Mouse (Mus musculus) neural tube, embryonic 15.5 days (tissue): Measurements from ENCODE around the gene Rab14. TPM values are rescaled to one million over a fixed set of nuclear protein-coding genes. Genes with fewer than 3 reads are reported as not detected.

Source experiments
- ATAC-seq: fragments of 200-750 bp; cut with Nextera tagmentation; 2 replicates; pipeline ENCODE4 v1.8.0; 2017; ENCODE audit warnings: mild to moderate bottlenecking, moderate TSS enrichment, moderate library complexity; ENCODE audit not compliant: low FRiP score
- H3K27ac ChIP-seq: fragments of 300-500 bp; sonication (generic); replicated peaks from 2 replicates; pipeline ENCODE4 v1.5.1; 2015; ENCODE audit warnings: mild to moderate bottlenecking, inconsistent platforms
- H3K27me3 ChIP-seq: fragments of 300-500 bp; sonication (generic); replicated peaks from 2 replicates; pipeline ENCODE4 v1.6.1; 2015; ENCODE audit warnings: inconsistent platforms
- H3K36me3 ChIP-seq: fragments of 300-500 bp; sonication (generic); 2 replicates; pipeline ENCODE4 v1.6.1; 2015; ENCODE audit warnings: inconsistent platforms
- H3K4me1 ChIP-seq: fragments of 300-500 bp; sonication (generic); 2 replicates; pipeline ENCODE4 v1.6.1; 2015; ENCODE audit warnings: inconsistent platforms
- H3K4me2 ChIP-seq: fragments of 300-500 bp; sonication (generic); 2 replicates; pipeline ENCODE4 v1.6.1; 2015; ENCODE audit warnings: inconsistent platforms, mild to moderate bottlenecking, moderate library complexity
- H3K4me3 ChIP-seq: fragments of 300-500 bp; sonication (generic); replicated peaks from 2 replicates; pipeline ENCODE4 v1.5.1; 2015; ENCODE audit warnings: mild to moderate bottlenecking, inconsistent platforms
- H3K9ac ChIP-seq: fragments of 300-500 bp; sonication (generic); replicated peaks from 2 replicates; pipeline ENCODE4 v1.6.1; 2015; ENCODE audit warnings: mild to moderate bottlenecking, inconsistent platforms
- H3K9me3 ChIP-seq: fragments of 300-500 bp; sonication (generic); replicated peaks from 2 replicates; pipeline ENCODE4 v1.6.1; 2016; ENCODE audit warnings: inconsistent platforms
- WGBS: fragments of 180-500 bp; shearing (Covaris S2); methylation state at CpG from one replicate; pipeline ENCODE4 v1.1.7; 2015; ENCODE audit warnings: mixed read lengths; 5-methylcytosine and 5-hydroxymethylcytosine counted together
- polyA plus RNA-seq: library from polyadenylated mRNA; unstranded; fragments of >200 nt; fragmentation: Nextera tagmentation; extraction: Ambion mirVana; gene quantifications from 2 replicates; pipeline ENCODE4 v1.2.1, GENCODE M21; 2015

The Rab14 gene
- polyA plus RNA-seq, 1 experiment from 2014 or later, result 449 TPM

GRCm38 (mm10) chr2:35169452-35169851 lies 31.5 kb downstream of the Rab14 start:
- Histone ChIP-seq H3K9me3 (no peaks in the 10 kb centered on the region), H3K27ac (no peak overlapping the region), H3K9ac (no peak overlapping the region), H3K36me3 (peaks cover 69% of the 10 kb centered on the region), H3K4me3 (no peak overlapping the region), H3K27me3 (no peaks in the 10 kb centered on the region), H3K4me1 (no peaks in the 10 kb centered on the region), H3K4me2 (no peak overlapping the region)
- ATAC-seq, result no peak
- 93% methylated on average over 2 of the region's 2 CpGs for WGBS

DNA sequence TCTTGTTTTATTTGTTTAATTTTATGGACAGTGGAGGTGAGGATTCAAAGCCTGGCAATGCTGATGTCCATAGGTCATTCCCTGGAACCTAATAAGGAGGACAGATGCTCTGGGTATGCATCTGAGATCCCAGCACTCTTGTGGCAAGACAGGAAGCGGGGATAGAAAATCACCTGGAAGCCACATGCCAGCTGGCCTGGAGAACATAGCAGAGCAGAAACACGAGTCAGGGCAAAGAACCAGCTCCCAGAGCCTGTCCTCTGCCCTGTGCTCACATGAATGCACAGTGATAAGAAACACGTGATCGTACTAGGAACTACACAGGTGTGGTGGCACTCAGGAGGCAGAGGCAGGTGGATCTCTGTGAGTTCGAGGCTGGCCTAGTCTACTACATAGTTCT lies 34.1 kb downstream of the Rab14 start:
- H3K27ac ChIP-seq, result no peak overlapping the region
- H3K4me2 ChIP-seq, result no peak overlapping the region
- no peaks in the 10 kb centered on the region for H3K4me1 ChIP-seq
- no peak overlapping the region for H3K4me3 ChIP-seq
- no peak overlapping the region for H3K9ac ChIP-seq
- whole genome bisulfite sequencing, result 94% methylated on average over 5 of the region's 5 CpGs
- H3K27me3 ChIP-seq, result no peaks in the 10 kb centered on the region
- H3K36me3 ChIP-seq, result peaks cover 67% of the 10 kb centered on the region
- no peaks in the 10 kb centered on the region for H3K9me3 ChIP-seq
- no peak for ATAC-seq

GRCm38 (mm10) chr2:35165416-35165815 lies 35.5 kb downstream of the Rab14 start:
- Histone ChIP-seq H3K4me2 (no peak overlapping the region), H3K9me3 (no peaks in the 10 kb centered on the region), H3K27me3 (no peaks in the 10 kb centered on the region), H3K4me3 (no peak overlapping the region), H3K27ac (no peak overlapping the region), H3K4me1 (no peaks in the 10 kb centered on the region), H3K36me3 (peaks cover 55% of the 10 kb centered on the region), H3K9ac (no peak overlapping the region)
- no peak for ATAC-seq
- 96% methylated on average over 13 of the region's 13 CpGs for WGBS

GRCm38 (mm10) chr2:35163396-35163795 lies 37.5 kb downstream of the Rab14 start:
- Histone ChIP-seq H3K36me3 (peaks cover 46% of the 10 kb centered on the region), H3K27ac (no peak overlapping the region), H3K4me3 (no peak overlapping the region), H3K27me3 (no peaks in the 10 kb centered on the region), H3K4me2 (no peak overlapping the region), H3K9ac (no peak overlapping the region), H3K4me1 (no peaks in the 10 kb centered on the region), H3K9me3 (no peaks in the 10 kb centered on the region)
- 94% methylated on average over 5 of the region's 5 CpGs for WGBS
- ATAC-seq, result no peak

- Histone ChIP-seq H3K9ac (no peak overlapping the region), H3K27ac (no peak overlapping the region), H3K27me3 (no peaks in the 10 kb centered on the region), H3K4me1 (no peaks in the 10 kb centered on the region), H3K9me3 (no peaks in the 10 kb centered on the region), H3K4me2 (no peak overlapping the region), H3K4me3 (no peak overlapping the region), H3K36me3 (peaks cover 45% of the 10 kb centered on the region)
- WGBS, result 89% methylated on average over 4 of the region's 4 CpGs
- no peak for ATAC-seq
Observed at GRCm38 (mm10) chr2:35161846-35162488, 39.0 kb downstream of the Rab14 start.

- 44% methylated on average over 5 of the region's 5 CpGs for WGBS
- no peak overlapping the region for H3K4me2 ChIP-seq
- H3K4me3 ChIP-seq, result no peak overlapping the region
- H3K36me3 ChIP-seq, result peaks cover 39% of the 10 kb centered on the region
- H3K27ac ChIP-seq, result no peak overlapping the region
- no peaks in the 10 kb centered on the region for H3K9me3 ChIP-seq
- no peak overlapping the region for H3K9ac ChIP-seq
- no peak for ATAC-seq
- no peaks in the 10 kb centered on the region for H3K4me1 ChIP-seq
- no peaks in the 10 kb centered on the region for H3K27me3 ChIP-seq
Observed at GRCm38 (mm10) chr2:35160206-35160605, 40.7 kb downstream of the Rab14 start.

DNA sequence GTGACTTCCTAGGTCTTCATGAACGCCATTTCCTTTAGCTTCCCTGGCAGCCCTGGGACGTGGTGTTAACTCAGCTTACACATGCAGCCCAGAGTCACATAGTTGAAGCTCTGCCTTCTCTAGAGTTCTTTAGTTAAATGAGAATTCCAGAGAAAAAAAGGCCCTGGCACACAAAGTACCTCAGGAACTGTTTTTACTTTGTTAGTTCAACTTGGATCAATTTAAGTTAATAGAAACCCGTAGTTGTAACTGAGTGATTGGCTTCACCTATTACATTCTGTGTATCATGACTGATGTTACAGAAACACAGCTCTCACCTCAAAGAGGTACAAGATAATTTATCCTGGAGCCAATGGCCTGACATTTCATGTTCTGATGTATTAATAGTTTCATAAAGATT lies 42.6 kb downstream of the Rab14 start:
- H3K9ac ChIP-seq, result no peak overlapping the region
- peaks cover 43% of the 10 kb centered on the region for H3K36me3 ChIP-seq
- ATAC-seq, result no peak
- H3K4me1 ChIP-seq, result no peaks in the 10 kb centered on the region
- no peaks in the 10 kb centered on the region for H3K9me3 ChIP-seq
- 91% methylated on average over 3 of the region's 3 CpGs for WGBS
- H3K4me3 ChIP-seq, result no peak overlapping the region
- no peaks in the 10 kb centered on the region for H3K27me3 ChIP-seq
- no peak overlapping the region for H3K4me2 ChIP-seq
- H3K27ac ChIP-seq, result no peak overlapping the region

- no peaks in the 10 kb centered on the region for H3K9me3 ChIP-seq
- no peak overlapping the region for H3K4me2 ChIP-seq
- H3K9ac ChIP-seq, result no peak overlapping the region
- no peak overlapping the region for H3K4me3 ChIP-seq
- WGBS, result 92% methylated on average over 7 of the region's 7 CpGs
- H3K4me1 ChIP-seq, result no peaks in the 10 kb centered on the region
- H3K27ac ChIP-seq, result no peak overlapping the region
- peaks cover 42% of the 10 kb centered on the region for H3K36me3 ChIP-seq
- ATAC-seq, result no peak
- no peaks in the 10 kb centered on the region for H3K27me3 ChIP-seq
Observed at GRCm38 (mm10) chr2:35157836-35158235, 43.1 kb downstream of the Rab14 start.

- ATAC-seq, result no peak
- WGBS, result 90% methylated on average over 2 of the region's 2 CpGs
- H3K27me3 ChIP-seq, result no peaks in the 10 kb centered on the region
- no peak overlapping the region for H3K4me2 ChIP-seq
- no peak overlapping the region for H3K27ac ChIP-seq
- no peak overlapping the region for H3K9ac ChIP-seq
- H3K9me3 ChIP-seq, result no peaks in the 10 kb centered on the region
- no peaks in the 10 kb centered on the region for H3K4me1 ChIP-seq
- H3K36me3 ChIP-seq, result peaks cover 44% of the 10 kb centered on the region
- no peak overlapping the region for H3K4me3 ChIP-seq
Observed at GRCm38 (mm10) chr2:35156985-35157384, 43.9 kb downstream of the Rab14 start.

- no peaks in the 10 kb centered on the region for H3K27me3 ChIP-seq
- H3K27ac ChIP-seq, result no peak overlapping the region
- H3K4me3 ChIP-seq, result no peak overlapping the region
- ATAC-seq, result no peak
- WGBS, result 86% methylated on average over 8 of the region's 8 CpGs
- H3K9ac ChIP-seq, result no peak overlapping the region
- no peak overlapping the region for H3K4me2 ChIP-seq
- H3K36me3 ChIP-seq, result peaks cover 71% of the 10 kb centered on the region
- no peaks in the 10 kb centered on the region for H3K9me3 ChIP-seq
- H3K4me1 ChIP-seq, result no peaks in the 10 kb centered on the region
Observed at GRCm38 (mm10) chr2:35153844-35154554, 46.9 kb downstream of the Rab14 start.

DNA sequence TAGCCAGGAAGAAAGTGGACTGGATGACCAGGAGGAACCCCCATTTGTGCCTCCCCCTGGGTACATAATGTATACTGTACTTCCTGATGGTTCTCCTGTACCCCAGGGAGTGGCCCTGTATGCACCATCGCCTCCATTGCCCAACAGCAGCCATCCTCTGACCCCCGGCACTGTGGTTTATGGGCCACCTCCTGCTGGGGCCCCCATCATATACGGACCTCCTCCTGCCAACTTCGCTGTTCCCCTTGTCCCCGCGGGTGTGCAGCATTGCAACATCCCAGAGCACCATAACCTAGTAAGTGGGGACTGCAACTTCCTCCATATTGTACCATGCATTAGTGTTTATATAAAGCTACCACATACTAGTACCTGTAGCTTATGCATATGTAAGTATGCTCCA lies 47.7 kb downstream of the Rab14 start:
- H3K36me3 ChIP-seq, result peaks cover 79% of the 10 kb centered on the region
- WGBS, result 60% methylated on average over 6 of the region's 6 CpGs
- no peak overlapping the region for H3K4me2 ChIP-seq
- no peak for ATAC-seq
- no peaks in the 10 kb centered on the region for H3K4me1 ChIP-seq
- H3K27me3 ChIP-seq, result no peaks in the 10 kb centered on the region
- H3K9ac ChIP-seq, result no peak overlapping the region
- no peaks in the 10 kb centered on the region for H3K9me3 ChIP-seq
- H3K27ac ChIP-seq, result no peak overlapping the region
- no peak overlapping the region for H3K4me3 ChIP-seq

DNA sequence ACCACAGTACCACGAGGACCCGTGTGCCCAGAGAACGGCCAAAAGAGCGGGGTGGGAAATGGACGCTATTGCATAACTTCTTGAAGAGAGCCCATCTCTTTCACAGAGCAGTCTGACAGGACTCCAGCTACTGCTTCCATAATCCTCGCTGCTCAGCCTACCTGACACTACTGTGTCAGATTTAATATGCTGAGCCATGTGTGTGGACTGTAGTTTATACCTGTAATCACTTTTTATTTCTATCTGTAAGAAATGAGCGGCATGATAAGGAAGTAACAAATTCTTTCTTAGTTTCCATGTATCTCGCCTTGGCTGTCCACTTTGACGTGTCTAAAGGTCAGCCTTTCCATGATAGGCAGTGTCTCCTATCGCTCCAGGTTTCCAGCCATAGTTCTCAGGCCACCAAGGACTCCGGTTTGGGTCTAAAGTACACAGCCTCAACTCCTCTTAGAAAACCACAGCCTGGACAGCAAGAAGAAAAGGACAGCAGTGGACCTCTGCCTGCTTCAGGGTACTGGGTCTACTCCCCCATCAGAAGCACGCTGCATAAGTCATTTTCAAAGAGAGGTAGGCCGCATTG lies 49.5 kb downstream of the Rab14 start:
- no peak for ATAC-seq
- H3K9ac ChIP-seq, result no peak overlapping the region
- no peak overlapping the region for H3K27ac ChIP-seq
- H3K36me3 ChIP-seq, result peaks cover 91% of the 10 kb centered on the region
- no peaks in the 10 kb centered on the region for H3K27me3 ChIP-seq
- no peak overlapping the region for H3K4me3 ChIP-seq
- no peaks in the 10 kb centered on the region for H3K4me1 ChIP-seq
- H3K4me2 ChIP-seq, result no peak overlapping the region
- WGBS, result 96% methylated on average over 13 of the region's 13 CpGs
- H3K9me3 ChIP-seq, result no peaks in the 10 kb centered on the region
